Mouse (Mus musculus) liver, postnatal 0 days (tissue): ENCODE data around the gene Tstd3.

ENCODE experiments used
- CTCF ChIP-seq: sonication (generic); IDR thresholded peaks from 2 replicates; pipeline ENCODE4 v1.5.1; 2016; ENCODE audit warnings: antibody characterized with exemption, low read depth
- EP300 ChIP-seq: IDR thresholded peaks from 2 replicates; pipeline ENCODE4 v1.6.1; 2016; ENCODE audit warnings: antibody characterized with exemption, low read depth, mild to moderate bottlenecking

- TF ChIP-seq CTCF (no peak), EP300 (no peak)
Measured at GRCm38 (mm10) chr4:21801013-21801412, 34.0 kb upstream of the Tstd3 start.
